Mouse (Mus musculus) megakaryocyte, embryonic 14.5 days (primary cell): Measurements from ENCODE around the gene Mn1. TPM values are rescaled to one million over a fixed set of nuclear protein-coding genes. Genes with fewer than 3 reads are reported as not detected.

Experiments
- H3K27me3 ChIP-seq: replicated peaks from 2 replicates; pipeline ENCODE3; 2012; ENCODE audit warnings: inconsistent platforms
- H3K36me3 ChIP-seq: replicated peaks from 2 replicates; pipeline ENCODE3; 2012; ENCODE audit warnings: low read length, inconsistent platforms, mixed read lengths
- H3K4me1 ChIP-seq: 2 replicates; pipeline ENCODE4 v1.6.1; 2012; ENCODE audit warnings: inconsistent platforms
- H3K4me3 ChIP-seq: replicated peaks from 2 replicates; pipeline ENCODE3; 2012; ENCODE audit warnings: moderate library complexity, mild to moderate bottlenecking, inconsistent platforms
- H3K9me3 ChIP-seq: 2 replicates; pipeline ENCODE4 v1.6.1; 2012; ENCODE audit warnings: inconsistent platforms
- FLI1 ChIP-seq: IDR thresholded peaks from 2 replicates; pipeline ENCODE4 v1.6.1; 2012; ENCODE audit warnings: low read length, inconsistent platforms, mixed read lengths
- GATA1 ChIP-seq: IDR thresholded peaks from 3 replicates; pipeline ENCODE4 v1.6.1; 2012; ENCODE audit warnings: mixed read lengths, low read length, inconsistent platforms, borderline replicate concordance
- polyA plus RNA-seq: library from polyadenylated mRNA; stranded (reverse); fragments of >175 nt; gene quantifications from 2 replicates; pipeline ENCODE4 v1.2.3, GENCODE M21; 2012; ENCODE audit warnings: low replicate concordance; ENCODE audit not compliant: insufficient read depth

Gene Mn1
- polyA plus RNA-seq, 1 experiment = 0.04 TPM

GRCm38 (mm10) chr5:111393346-111394197 is 23.6 kb upstream of the Mn1 start:
- peaks cover 34% of the 10 kb centered on the region for H3K27me3 ChIP-seq

GRCm38 (mm10) chr5:111394198-111395053 is 22.7 kb upstream of the Mn1 start:
- Histone ChIP-seq H3K36me3 (peaks cover 12% of the 10 kb centered on the region), H3K4me1 (no peaks in the 10 kb centered on the region; the same call in 1 of the 2 replicates), H3K27me3 (peaks cover 43% of the 10 kb centered on the region), H3K9me3 (no peaks in the 10 kb centered on the region), H3K4me3 (no peak overlapping the region)
- TF ChIP-seq FLI1 = no peak
- no peak for TF ChIP-seq GATA1

More at GRCm38 (mm10) chr5:111393346-111394197, 23.6 kb upstream of the Mn1 start:
- peaks cover 20% of the 10 kb centered on the region for H3K36me3 ChIP-seq
- no peak overlapping the region for H3K4me3 ChIP-seq
- no peaks in the 10 kb centered on the region; the same call in 1 of the 2 replicates for H3K4me1 ChIP-seq
- H3K9me3 ChIP-seq = no peaks in the 10 kb centered on the region
- TF ChIP-seq GATA1 (no peak), FLI1 (no peak)

- TF ChIP-seq GATA1 (no peak), FLI1 (no peak)
- peaks cover 56% of the 10 kb centered on the region for H3K27me3 ChIP-seq
Observed at GRCm38 (mm10) chr5:111395771-111396170, 21.4 kb upstream of the Mn1 start.

GRCm38 (mm10) chr5:111396199-111396598 is 21.0 kb upstream of the Mn1 start:
- TF ChIP-seq FLI1 (no peak), GATA1 (no peak)
- Histone ChIP-seq H3K4me3 (no peak overlapping the region), H3K9me3 (no peaks in the 10 kb centered on the region)

More at GRCm38 (mm10) chr5:111395771-111396170, 21.4 kb upstream of the Mn1 start:
- Histone ChIP-seq H3K9me3 (no peaks in the 10 kb centered on the region), H3K4me1 (no peaks in the 10 kb centered on the region; the same call in 1 of the 2 replicates), H3K36me3 (no peaks in the 10 kb centered on the region), H3K4me3 (no peak overlapping the region)

GRCm38 (mm10) chr5:111398471-111398870 is 18.7 kb upstream of the Mn1 start:
- Histone ChIP-seq H3K27me3 (peaks cover 77% of the 10 kb centered on the region), H3K9me3 (no peaks in the 10 kb centered on the region), H3K36me3 (no peaks in the 10 kb centered on the region), H3K4me3 (no peak overlapping the region), H3K4me1 (no peaks in the 10 kb centered on the region; the same call in 1 of the 2 replicates)
- no peak for TF ChIP-seq GATA1
- no peak for TF ChIP-seq FLI1

More at GRCm38 (mm10) chr5:111396199-111396598, 21.0 kb upstream of the Mn1 start:
- Histone ChIP-seq H3K4me1 (no peaks in the 10 kb centered on the region; the same call in 1 of the 2 replicates), H3K27me3 (peaks cover 60% of the 10 kb centered on the region), H3K36me3 (no peaks in the 10 kb centered on the region)

GRCm38 (mm10) chr5:111399271-111399670 is 17.9 kb upstream of the Mn1 start:
- H3K36me3 ChIP-seq = no peaks in the 10 kb centered on the region
- no peak for TF ChIP-seq GATA1
- no peak for TF ChIP-seq FLI1
- peaks cover 79% of the 10 kb centered on the region for H3K27me3 ChIP-seq
- no peaks in the 10 kb centered on the region for H3K9me3 ChIP-seq
- H3K4me1 ChIP-seq = no peaks in the 10 kb centered on the region; the same call in 1 of the 2 replicates
- no peak overlapping the region for H3K4me3 ChIP-seq

- TF ChIP-seq FLI1 (no peak), GATA1 (no peak)
- Histone ChIP-seq H3K9me3 (no peaks in the 10 kb centered on the region), H3K4me1 (no peaks in the 10 kb centered on the region; the same call in 1 of the 2 replicates), H3K27me3 (peaks cover 78% of the 10 kb centered on the region), H3K36me3 (no peaks in the 10 kb centered on the region), H3K4me3 (no peak overlapping the region)
Observed at GRCm38 (mm10) chr5:111401879-111402650, 15.1 kb upstream of the Mn1 start.

- peaks cover 75% of the 10 kb centered on the region for H3K27me3 ChIP-seq
- H3K4me3 ChIP-seq = no peak overlapping the region
- no peaks in the 10 kb centered on the region for H3K4me1 ChIP-seq
- H3K9me3 ChIP-seq = no peaks in the 10 kb centered on the region
- TF ChIP-seq GATA1 = no peak
- no peak for TF ChIP-seq FLI1
- H3K36me3 ChIP-seq = no peaks in the 10 kb centered on the region
Observed at GRCm38 (mm10) chr5:111402651-111402996, 14.5 kb upstream of the Mn1 start.

GRCm38 (mm10) chr5:111404721-111405120 is 12.4 kb upstream of the Mn1 start:
- Histone ChIP-seq H3K4me3 (no peak overlapping the region), H3K4me1 (no peaks in the 10 kb centered on the region), H3K27me3 (peaks cover 77% of the 10 kb centered on the region), H3K36me3 (no peaks in the 10 kb centered on the region), H3K9me3 (no peaks in the 10 kb centered on the region)
- TF ChIP-seq GATA1 = no peak
- TF ChIP-seq FLI1 = no peak
